ENCODE assay signal across 17 mouse cellular contexts in genomic region chr1:180965786-180966185, GRCm38 (mm10). TPM values are rescaled to one million over a fixed set of nuclear protein-coding genes. Genes with fewer than 3 reads are reported as not detected.
"Had no signal": no experiment of that assay in that cellular context is flagged by ENCODE, and none has a peak within 500 bp of the region (broad histone marks: within the 10 kb centered on the region; RNA-seq: fewer than 3 reads in every experiment).

No protein-coding gene starts in this region.

- H3K9me3 ChIP-seq: heart, embryonic 10.5 days; heart, embryonic 12.5 days; hindbrain, embryonic 10.5 days; hindbrain, embryonic 12.5 days; intestine, embryonic 15.5 days; limb, embryonic 13.5 days; limb, embryonic 15.5 days; liver, embryonic 12.5 days had no signal

- H3K4me1 ChIP-seq: hindbrain, embryonic 10.5 days; hindbrain, embryonic 12.5 days; intestine, embryonic 15.5 days; limb, embryonic 13.5 days; limb, embryonic 15.5 days had no signal

- H3K27ac ChIP-seq: heart, embryonic 10.5 days; hindbrain, embryonic 10.5 days; hindbrain, embryonic 12.5 days; hindbrain, embryonic 14.5 days; intestine, embryonic 15.5 days; layer of hippocampus, adult 2 months; left cerebral cortex, adult 2 months; limb, embryonic 13.5 days; limb, embryonic 15.5 days; liver, embryonic 12.5 days; liver, embryonic 14.5 days had no signal

- H3K9ac ChIP-seq: heart, embryonic 12.5 days; hindbrain, embryonic 12.5 days; hindbrain, embryonic 14.5 days; intestine, embryonic 15.5 days; limb, embryonic 13.5 days; limb, embryonic 15.5 days; liver, embryonic 12.5 days; liver, embryonic 14.5 days had no signal

- DNase-seq: kidney, adult 18-20 months; kidney, adult 8-10 months had no signal

- H3K4me3 ChIP-seq: heart, embryonic 10.5 days; heart, embryonic 12.5 days; hindbrain, embryonic 10.5 days; hindbrain, embryonic 12.5 days; intestine, embryonic 15.5 days; layer of hippocampus, adult 2 months; left cerebral cortex, adult 2 months; limb, embryonic 13.5 days; limb, embryonic 15.5 days; liver, embryonic 12.5 days had no signal

- H3K4me2 ChIP-seq: heart, embryonic 12.5 days; hindbrain, embryonic 12.5 days; hindbrain, embryonic 14.5 days; intestine, embryonic 15.5 days; limb, embryonic 13.5 days; limb, embryonic 15.5 days; liver, embryonic 12.5 days had no signal

- H3K36me3 ChIP-seq: hindbrain, embryonic 10.5 days; hindbrain, embryonic 12.5 days had no signal

- ATAC-seq: hindbrain, embryonic 16.5 days; inflammation-experienced regulatory T-cells, adult 6 months; intestine, embryonic 15.5 days; liver, embryonic 12.5 days had no signal

- H3K27me3 ChIP-seq: heart, embryonic 12.5 days; hindbrain, embryonic 12.5 days; intestine, embryonic 15.5 days; limb, embryonic 13.5 days; limb, embryonic 15.5 days; liver, embryonic 12.5 days had no signal

RNA-seq across cellular contexts. Expression of gene Lefty1, which starts 31.0 kb away (rescaled TPM):
- total RNA-seq: granulocyte monocyte progenitor cell, adult 5-6 weeks had no signal
- polyA plus RNA-seq: inflammation-experienced regulatory T-cells, adult 6 months had no signal
